Mouse (Mus musculus): Measurements from ENCODE around the gene Gm21987. TPM values are rescaled to one million over a fixed set of nuclear protein-coding genes. Genes with fewer than 3 reads are reported as not detected.

The Gm21987 gene
- polyA plus RNA-seq, 1 experiment: 1.4 TPM

- Histone ChIP-seq H3K27ac (ENCODE audit: insufficient read depth, low read length) (no peak overlapping the region), H3K4me1 (ENCODE audit: control insufficient read depth, insufficient read depth, low read length) (no peaks in the 10 kb centered on the region), H3K4me3 (ENCODE audit: insufficient read depth, low read length) (no peak overlapping the region)
- TF ChIP-seq CTCF (IDR thresholded peaks at IDR 0.05; ENCODE audit: borderline replicate concordance, insufficient read depth, low read length): no peak
- no peak for TF ChIP-seq POLR2A (IDR thresholded peaks at IDR 0.05; ENCODE audit: low read depth, low read length)
Measured at GRCm38 (mm10) chr16:38369000-38369399, 22.2 kb downstream of the Gm21987 start.

GRCm38 (mm10) chr16:38369431-38369830, 22.6 kb downstream of the Gm21987 start:
- Histone ChIP-seq H3K27ac (ENCODE audit: insufficient read depth, low read length) (no peak overlapping the region), H3K4me3 (ENCODE audit: insufficient read depth, low read length) (no peak overlapping the region), H3K4me1 (ENCODE audit: control insufficient read depth, insufficient read depth, low read length) (no peaks in the 10 kb centered on the region)
- no peak for TF ChIP-seq CTCF (IDR thresholded peaks at IDR 0.05; ENCODE audit: borderline replicate concordance, insufficient read depth, low read length)
- TF ChIP-seq POLR2A (IDR thresholded peaks at IDR 0.05; ENCODE audit: low read depth, low read length): no peak

DNA sequence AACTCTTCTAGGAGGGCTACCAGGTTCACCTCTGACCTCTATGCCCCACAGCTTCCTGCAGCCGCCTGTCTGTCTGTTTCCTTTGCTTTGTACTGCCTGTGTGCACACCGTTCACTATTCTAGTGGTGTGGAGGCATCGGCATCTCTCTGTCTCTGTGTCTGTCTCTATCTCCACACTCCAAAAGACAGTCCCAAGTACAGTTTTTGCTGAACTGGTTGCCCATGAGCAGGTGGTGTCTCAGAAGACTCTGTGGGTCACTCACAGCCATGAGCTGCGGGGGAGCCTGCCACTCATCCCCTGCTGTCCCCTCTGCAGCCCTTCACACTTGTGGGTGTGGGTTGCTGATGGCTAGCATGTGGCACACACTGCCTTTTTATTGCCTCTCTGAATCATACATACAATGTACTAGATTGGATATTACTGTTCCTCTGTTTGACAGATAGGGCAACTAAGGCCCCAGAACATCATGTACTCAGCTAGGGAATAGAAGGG, 23.2 kb downstream of the Gm21987 start:
- Histone ChIP-seq H3K4me1 (ENCODE audit: control insufficient read depth, insufficient read depth, low read length) (no peaks in the 10 kb centered on the region), H3K27ac (ENCODE audit: insufficient read depth, low read length) (no peak overlapping the region), H3K4me3 (ENCODE audit: insufficient read depth, low read length) (no peak overlapping the region)
- no peak for TF ChIP-seq CTCF (IDR thresholded peaks at IDR 0.05; ENCODE audit: borderline replicate concordance, insufficient read depth, low read length)
- TF ChIP-seq POLR2A (IDR thresholded peaks at IDR 0.05; ENCODE audit: low read depth, low read length): no peak

DNA sequence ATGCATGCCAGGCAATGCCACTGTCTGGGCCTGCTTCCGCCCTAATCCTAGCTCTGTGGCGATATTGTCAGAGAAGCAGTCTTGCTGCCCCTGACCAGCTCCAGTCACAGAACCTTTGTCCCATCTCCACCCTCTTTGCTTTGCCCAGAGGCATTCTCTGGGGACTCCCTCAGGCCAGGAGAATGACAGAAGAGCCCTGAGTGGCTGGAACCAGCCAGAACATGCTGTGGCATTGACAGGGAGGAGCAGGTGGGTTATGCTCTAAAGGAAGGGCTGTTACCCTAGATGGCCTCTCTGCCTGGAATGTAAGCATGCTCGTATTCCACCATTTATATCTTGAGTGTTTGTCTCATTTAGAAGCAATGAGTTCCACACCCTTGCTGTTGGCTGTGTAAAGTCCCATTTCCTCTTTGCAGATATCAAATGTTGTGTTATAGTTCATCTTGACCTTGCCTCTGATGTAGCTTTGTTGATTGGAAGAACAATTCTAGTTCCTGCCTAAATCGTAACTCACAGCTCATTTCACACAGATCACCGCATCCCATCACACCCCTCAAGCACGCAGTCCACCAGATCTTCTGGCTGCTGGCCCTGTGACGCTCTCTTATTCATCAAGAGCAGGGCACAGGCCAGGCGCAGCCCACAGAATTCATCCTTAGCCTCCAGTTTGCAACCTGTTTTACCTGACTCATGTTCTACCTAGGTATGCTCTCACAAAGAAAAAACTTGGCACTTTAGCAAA, 24.0 kb downstream of the Gm21987 start:
- Histone ChIP-seq H3K27ac (ENCODE audit: insufficient read depth, low read length) (no peak overlapping the region), H3K4me1 (ENCODE audit: control insufficient read depth, insufficient read depth, low read length) (no peaks in the 10 kb centered on the region), H3K4me3 (ENCODE audit: insufficient read depth, low read length) (no peak overlapping the region)
- TF ChIP-seq POLR2A (IDR thresholded peaks at IDR 0.05; ENCODE audit: low read depth, low read length): no peak
- no peak for TF ChIP-seq CTCF (IDR thresholded peaks at IDR 0.05; ENCODE audit: borderline replicate concordance, insufficient read depth, low read length)

DNA sequence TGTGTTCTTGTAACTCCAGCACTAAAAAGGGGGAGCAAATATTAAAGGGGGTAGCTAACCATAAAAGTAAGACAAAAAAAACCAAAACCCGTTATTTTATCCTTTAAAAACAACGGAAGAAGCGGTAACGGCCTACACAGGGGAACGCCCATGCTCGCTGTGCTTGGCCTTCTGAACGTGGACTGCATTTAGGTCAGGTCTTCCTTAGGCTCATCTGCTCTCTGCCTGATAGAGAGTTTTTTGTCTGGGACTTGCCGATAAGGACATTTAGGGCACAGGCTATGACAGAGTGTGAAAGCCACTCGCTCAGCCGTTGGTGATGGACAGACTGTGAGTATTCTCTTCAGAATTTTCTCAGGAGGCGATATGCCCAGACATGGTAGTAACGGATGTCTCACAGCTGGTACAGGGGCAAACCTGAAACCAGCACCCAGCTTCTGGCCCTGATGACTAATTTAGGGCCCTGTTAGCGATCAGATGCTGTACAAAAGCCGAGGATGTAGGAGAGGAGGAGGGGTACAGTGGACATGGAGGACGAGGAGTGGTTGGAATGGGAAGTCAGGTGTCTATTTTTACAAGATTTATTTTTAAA, 25.0 kb downstream of the Gm21987 start:
- H3K4me3 ChIP-seq (ENCODE audit: insufficient read depth, low read length): no peak overlapping the region
- H3K4me1 ChIP-seq (ENCODE audit: control insufficient read depth, insufficient read depth, low read length): no peaks in the 10 kb centered on the region
- TF ChIP-seq CTCF (IDR thresholded peaks at IDR 0.05; ENCODE audit: borderline replicate concordance, insufficient read depth, low read length): no peak
- TF ChIP-seq POLR2A (IDR thresholded peaks at IDR 0.05; ENCODE audit: low read depth, low read length): no peak
- H3K27ac ChIP-seq (ENCODE audit: insufficient read depth, low read length): no peak overlapping the region

DNA sequence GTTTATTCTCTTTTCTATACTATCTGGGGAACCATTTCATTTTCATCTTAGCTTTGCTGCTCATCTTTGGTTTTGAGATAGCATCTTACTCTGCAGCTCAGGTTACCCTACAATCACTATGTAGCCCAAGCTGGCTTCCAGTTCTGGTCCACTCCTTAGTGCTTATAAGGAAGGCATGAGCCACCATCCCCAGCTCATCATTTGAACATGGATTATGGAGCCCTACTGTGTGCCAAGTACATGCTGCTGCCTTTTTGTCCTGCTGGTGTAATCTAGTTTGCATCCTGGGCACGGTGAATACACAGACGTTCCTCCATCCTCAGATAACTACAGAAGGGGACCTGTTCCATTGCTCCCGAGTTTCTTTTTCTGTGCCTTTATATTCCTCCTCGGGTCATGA, 26.0 kb downstream of the Gm21987 start:
- no peak for TF ChIP-seq CTCF (IDR thresholded peaks at IDR 0.05; ENCODE audit: borderline replicate concordance, insufficient read depth, low read length)
- no peak for TF ChIP-seq POLR2A (IDR thresholded peaks at IDR 0.05; ENCODE audit: low read depth, low read length)
- Histone ChIP-seq H3K4me3 (ENCODE audit: insufficient read depth, low read length) (no peak overlapping the region), H3K27ac (ENCODE audit: insufficient read depth, low read length) (no peak overlapping the region), H3K4me1 (ENCODE audit: control insufficient read depth, insufficient read depth, low read length) (no peaks in the 10 kb centered on the region)

GRCm38 (mm10) chr16:38373439-38373838, 26.6 kb downstream of the Gm21987 start:
- H3K4me3 ChIP-seq (ENCODE audit: insufficient read depth, low read length): no peak overlapping the region
- no peaks in the 10 kb centered on the region for H3K4me1 ChIP-seq (ENCODE audit: control insufficient read depth, insufficient read depth, low read length)
- no peak overlapping the region for H3K27ac ChIP-seq (ENCODE audit: insufficient read depth, low read length)
- no peak for TF ChIP-seq POLR2A (IDR thresholded peaks at IDR 0.05; ENCODE audit: low read depth, low read length)
- TF ChIP-seq CTCF (IDR thresholded peaks at IDR 0.05; ENCODE audit: borderline replicate concordance, insufficient read depth, low read length): no peak

DNA sequence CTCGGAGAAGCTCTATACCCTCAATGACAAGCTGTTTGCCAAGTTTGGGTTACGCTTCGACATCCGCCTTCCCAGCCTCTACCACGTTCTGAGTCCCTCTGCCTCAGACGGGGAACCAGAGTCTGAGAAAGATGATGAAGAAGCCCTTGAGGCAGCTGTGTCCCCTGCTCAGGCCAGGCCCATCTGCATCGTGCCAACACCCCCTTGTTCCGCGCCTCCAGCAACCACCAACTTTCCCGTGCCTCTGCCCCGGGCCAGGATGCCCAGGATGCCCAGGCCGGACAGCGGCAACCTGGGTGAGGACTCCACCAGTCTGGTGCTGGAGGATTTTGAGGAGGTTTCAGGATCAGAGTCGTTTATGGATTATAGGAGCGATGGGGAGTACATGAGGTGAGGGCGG, 27.1 kb downstream of the Gm21987 start:
- no peak overlapping the region for H3K27ac ChIP-seq (ENCODE audit: insufficient read depth, low read length)
- no peaks in the 10 kb centered on the region for H3K4me1 ChIP-seq (ENCODE audit: control insufficient read depth, insufficient read depth, low read length)
- TF ChIP-seq CTCF (IDR thresholded peaks at IDR 0.05; ENCODE audit: borderline replicate concordance, insufficient read depth, low read length) (no peak), POLR2A (IDR thresholded peaks at IDR 0.05; ENCODE audit: low read depth, low read length) (no peak)
- H3K4me3 ChIP-seq (ENCODE audit: insufficient read depth, low read length): no peak overlapping the region

DNA sequence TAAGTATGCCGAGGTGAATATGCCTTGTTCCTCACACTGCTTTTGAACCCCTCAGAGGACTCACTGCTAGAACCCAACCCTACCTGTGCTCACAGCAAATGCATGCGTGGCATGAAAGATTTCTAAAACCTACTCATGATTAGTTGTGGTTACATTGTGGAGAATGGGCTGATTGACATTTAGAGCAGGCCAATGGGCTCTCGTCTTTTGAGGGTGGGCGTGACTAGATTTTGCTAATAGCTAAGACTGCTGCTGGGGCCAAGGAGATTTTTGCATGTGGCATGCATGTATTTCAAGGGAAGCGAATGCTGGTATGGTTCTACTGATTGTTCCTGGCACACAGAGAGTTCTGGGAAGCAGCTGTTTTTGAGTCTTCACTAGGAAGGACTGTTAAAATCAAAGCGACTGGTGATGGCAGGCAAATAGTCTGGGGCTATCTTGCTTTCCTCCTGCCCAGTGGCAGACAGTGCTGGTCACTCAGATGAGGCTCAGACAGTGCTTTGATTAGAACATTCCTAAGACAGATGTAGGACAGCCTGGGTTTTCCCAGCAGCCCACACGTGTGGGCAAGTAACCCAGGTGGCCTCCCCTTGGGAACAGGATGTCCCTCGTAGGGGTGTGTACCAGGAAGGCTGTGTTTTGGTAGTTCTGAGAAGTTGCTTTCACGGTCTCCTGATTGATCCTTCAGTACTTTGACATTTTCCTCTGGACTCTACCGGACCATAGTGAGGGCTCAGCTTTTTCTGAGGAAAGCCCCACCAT, 27.7 kb downstream of the Gm21987 start:
- H3K27ac ChIP-seq (ENCODE audit: insufficient read depth, low read length): no peak overlapping the region
- H3K4me3 ChIP-seq (ENCODE audit: insufficient read depth, low read length): no peak overlapping the region
- TF ChIP-seq POLR2A (IDR thresholded peaks at IDR 0.05; ENCODE audit: low read depth, low read length): no peak
- no peak for TF ChIP-seq CTCF (IDR thresholded peaks at IDR 0.05; ENCODE audit: borderline replicate concordance, insufficient read depth, low read length)
- no peaks in the 10 kb centered on the region for H3K4me1 ChIP-seq (ENCODE audit: control insufficient read depth, insufficient read depth, low read length)

GRCm38 (mm10) chr16:38375182-38375581, 28.3 kb downstream of the Gm21987 start:
- TF ChIP-seq CTCF (IDR thresholded peaks at IDR 0.05; ENCODE audit: borderline replicate concordance, insufficient read depth, low read length) (no peak), POLR2A (IDR thresholded peaks at IDR 0.05; ENCODE audit: low read depth, low read length) (no peak)
- no peak overlapping the region for H3K4me3 ChIP-seq (ENCODE audit: insufficient read depth, low read length)
- H3K27ac ChIP-seq (ENCODE audit: insufficient read depth, low read length): no peak overlapping the region
- no peaks in the 10 kb centered on the region for H3K4me1 ChIP-seq (ENCODE audit: control insufficient read depth, insufficient read depth, low read length)

All from embryonic fibroblast, embryonic 13.5 days (primary cell).